Mouse (Mus musculus) adrenal gland, adult 18-20 months (tissue): ENCODE results near the gene Zc3h12d. TPM values are rescaled to one million over a fixed set of nuclear protein-coding genes. Genes with fewer than 3 reads are reported as not detected.

ENCODE experiments used
- DNase-seq, 2 experiments: peaks; one replicate each; pipeline ENCODE4 v3.0.0; 2021 to 2022; ENCODE audit warnings: low spot score in 2 of 2
- long read RNA-seq, 2 experiments: library from polyadenylated mRNA; stranded (forward); transcript quantifications; one replicate each; pipeline ENCODE4 v2.0.0; 2021
- total RNA-seq, 2 experiments: library from RNA; stranded (reverse); gene quantifications; 1 replicate in 1 of 2; 2 replicates in 1 of 2; pipeline ENCODE4 v1.2.3; 2021

Gene Zc3h12d
- under 1 TPM; 0.13 to 0.38 TPM for total RNA-seq
- long read RNA-seq, experiment 1, result 0 reads
- long read RNA-seq, experiment 2, result 0 reads

GRCm38 (mm10) chr10:7832171-7832676 lies at the start of gene Zc3h12d:
Gene Zc3h12d, plus strand, starts transcription at chr10:7832470.
- DNase-seq, result peak in 1 of 2 experiments; percentile 33

- no peak for DNase-seq
Measured at GRCm38 (mm10) chr10:7787319-7787718, 45.0 kb upstream of the Zc3h12d start.

- DNase-seq, result no peak
Measured at GRCm38 (mm10) chr10:7792254-7792750, 40.0 kb upstream of the Zc3h12d start.

- peak; percentile 92 to 94 for DNase-seq
Measured at GRCm38 (mm10) chr10:7792751-7793385, 39.4 kb upstream of the Zc3h12d start, which contains the start of the genes Ginm1 and Ppil4. Gene Ginm1, minus strand, starts transcription at chr10:7792824. Gene Ppil4, plus strand, starts transcription at chr10:7792891.

GRCm38 (mm10) chr10:7801258-7801657 lies 31.0 kb upstream of the Zc3h12d start:
- no peak for DNase-seq

GRCm38 (mm10) chr10:7802519-7803140 lies 29.6 kb upstream of the Zc3h12d start:
- no peak for DNase-seq

GRCm38 (mm10) chr10:7809937-7810336 lies 22.3 kb upstream of the Zc3h12d start:
- peak in 1 of 2 experiments; percentile 36 for DNase-seq

GRCm38 (mm10) chr10:7816476-7816875 lies 15.8 kb upstream of the Zc3h12d start:
- DNase-seq, result no peak

- DNase-seq, result no peak
Measured at GRCm38 (mm10) chr10:7818676-7819075, 13.6 kb upstream of the Zc3h12d start.

GRCm38 (mm10) chr10:7819156-7819555 lies 13.1 kb upstream of the Zc3h12d start:
- no peak for DNase-seq

- no peak for DNase-seq
Measured at GRCm38 (mm10) chr10:7819603-7820002, 12.7 kb upstream of the Zc3h12d start.

- no peak for DNase-seq
Measured at GRCm38 (mm10) chr10:7820171-7820570, 12.1 kb upstream of the Zc3h12d start.

- no peak for DNase-seq
Measured at GRCm38 (mm10) chr10:7821981-7822380, 10.3 kb upstream of the Zc3h12d start.

GRCm38 (mm10) chr10:7824663-7825280 lies 7.5 kb upstream of the Zc3h12d start:
- no peak for DNase-seq

GRCm38 (mm10) chr10:7825281-7825665 lies 7.0 kb upstream of the Zc3h12d start:
- no peak for DNase-seq

GRCm38 (mm10) chr10:7826106-7826505 lies 6.2 kb upstream of the Zc3h12d start:
- no peak for DNase-seq

GRCm38 (mm10) chr10:7833377-7834165 lies 1.3 kb downstream of the Zc3h12d start:
- no peak for DNase-seq

- no peak for DNase-seq
Measured at GRCm38 (mm10) chr10:7834671-7835225, 2.5 kb downstream of the Zc3h12d start.

- no peak for DNase-seq
Measured at GRCm38 (mm10) chr10:7836902-7837301, 4.6 kb downstream of the Zc3h12d start.

- DNase-seq, result no peak
Measured at GRCm38 (mm10) chr10:7837446-7837845, 5.2 kb downstream of the Zc3h12d start.

- no peak for DNase-seq
Measured at GRCm38 (mm10) chr10:7838036-7838435, 5.8 kb downstream of the Zc3h12d start.
